Mouse (Mus musculus) lung, postnatal 0 days (tissue): ENCODE measurements at regions not wholly inside any gene's neighbourhood (a gene's known extent, or its start where the extent isn't known, plus 50 kb on each side); places are given as distances from the start of the nearest gene placed in this dataset.

Experiments used
- ATAC-seq: fragments of 200-750 bp; cut with Nextera tagmentation; 2 replicates; pipeline ENCODE4 v1.8.0; 2017; ENCODE audit warnings: moderate library complexity
- DNase-seq: peaks from one replicate; pipeline ENCODE4 v3.0.0-alpha.2; 2016; ENCODE audit warnings: low spot score
- H3K27ac ChIP-seq: fragments of 300-500 bp; sonication (generic); 2 replicates; pipeline ENCODE4 v1.5.1; 2014; ENCODE audit warnings: antibody characterized with exemption, mild to moderate bottlenecking, low read length, mixed read lengths
- H3K27me3 ChIP-seq: fragments of 300-500 bp; sonication (generic); replicated peaks from 2 replicates; pipeline ENCODE4 v1.6.1; 2014; ENCODE audit warnings: low read length, mixed read lengths; ENCODE audit not compliant: insufficient read depth
- H3K36me3 ChIP-seq: fragments of 300-500 bp; sonication (generic); 2 replicates; pipeline ENCODE4 v1.6.1; 2014; ENCODE audit warnings: low read length, mixed read lengths; ENCODE audit not compliant: insufficient read depth
- H3K4me1 ChIP-seq: fragments of 300-500 bp; sonication (generic); 2 replicates; pipeline ENCODE4 v1.6.1; 2014; ENCODE audit warnings: antibody characterized with exemption, low read depth, low read length, mixed read lengths; ENCODE audit not compliant: insufficient read depth
- H3K4me2 ChIP-seq: fragments of 300-500 bp; sonication (generic); replicated peaks from 2 replicates; pipeline ENCODE4 v1.6.1; 2014; ENCODE audit warnings: low read depth, mild to moderate bottlenecking, low read length, moderate library complexity, mixed read lengths
- H3K4me3 ChIP-seq: fragments of 300-500 bp; sonication (generic); 2 replicates; pipeline ENCODE4 v1.5.1; 2014; ENCODE audit warnings: low read depth, low read length
- H3K9ac ChIP-seq: fragments of 300-500 bp; sonication (generic); replicated peaks from 2 replicates; pipeline ENCODE4 v1.6.1; 2014; ENCODE audit warnings: low read depth, mild to moderate bottlenecking
- H3K9me3 ChIP-seq: fragments of 300-500 bp; sonication (generic); 2 replicates; pipeline ENCODE4 v1.6.1; 2016; ENCODE audit warnings: low read length, mixed read lengths
- CTCF ChIP-seq: IDR thresholded peaks from 2 replicates; pipeline ENCODE4 v1.5.1; 2016; ENCODE audit warnings: antibody characterized with exemption, mild to moderate bottlenecking
- EP300 ChIP-seq: IDR thresholded peaks from 2 replicates; pipeline ENCODE4 v1.6.1; 2016; ENCODE audit warnings: antibody characterized with exemption, mild to moderate bottlenecking, control low read depth
- WGBS: fragments of 180-500 bp; shearing (Covaris S2); extraction: QIAGEN DNeasy Blood & Tissue Kit; methylation state at CpG from one replicate; pipeline ENCODE4 v1.1.7; 2014; 5-methylcytosine and 5-hydroxymethylcytosine counted together

DNA sequence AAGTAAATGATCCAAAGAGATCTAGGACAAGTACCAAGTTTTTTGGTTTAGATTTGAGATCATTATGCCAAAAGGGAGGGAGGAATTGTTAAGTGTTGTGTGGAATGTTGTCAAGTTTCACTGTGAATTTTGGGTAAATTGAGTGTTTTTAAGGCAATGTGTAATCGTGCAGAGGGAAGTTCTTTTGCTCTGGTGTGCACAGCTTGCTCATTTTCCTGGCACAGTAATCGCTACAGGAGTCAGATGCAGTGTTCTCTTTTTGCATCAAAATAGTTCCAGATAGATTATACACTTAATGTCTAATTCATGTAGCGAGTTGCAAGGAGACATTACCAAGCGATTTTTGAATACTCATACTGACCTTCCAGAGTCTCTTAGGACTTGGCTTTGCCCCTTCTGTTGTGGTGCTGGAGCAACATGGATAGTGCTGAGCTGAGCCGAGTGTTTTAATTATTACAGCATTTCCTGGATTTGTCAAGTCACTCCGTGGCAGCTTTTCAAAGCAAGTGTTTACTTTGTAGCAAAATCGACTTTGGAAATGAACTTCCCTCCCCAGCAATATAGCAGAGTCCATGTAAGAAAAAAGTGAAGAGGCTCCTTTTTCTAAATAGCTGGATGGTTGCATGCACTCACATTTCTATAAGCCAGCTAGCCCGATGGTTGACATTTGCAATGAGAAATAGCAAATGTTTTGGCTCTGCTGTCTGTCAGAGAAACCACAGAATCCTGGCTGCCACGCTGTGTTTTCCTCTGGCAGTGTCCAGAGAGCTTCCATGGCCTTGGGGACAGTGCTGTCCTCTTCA lies 66.6 kb downstream of the 4930426L09Rik start:
- Histone ChIP-seq H3K36me3 (no peaks in the 10 kb centered on the region), H3K27me3 (no peaks in the 10 kb centered on the region), H3K4me3 (no peak overlapping the region), H3K4me1 (peaks cover 3% of the 10 kb centered on the region; the same call in 1 of the 2 replicates), H3K27ac (no peak overlapping the region), H3K9me3 (no peaks in the 10 kb centered on the region), H3K9ac (no peak overlapping the region), H3K4me2 (peak overlapping the region; percentile 17; the same call in 1 of the 2 replicates)
- 22% methylated on average over 9 of the region's 9 CpGs for WGBS
- no peak for TF ChIP-seq CTCF
- TF ChIP-seq EP300 = no peak
- ATAC-seq (peak; percentile 68), DNase-seq (peak; percentile 62)

DNA sequence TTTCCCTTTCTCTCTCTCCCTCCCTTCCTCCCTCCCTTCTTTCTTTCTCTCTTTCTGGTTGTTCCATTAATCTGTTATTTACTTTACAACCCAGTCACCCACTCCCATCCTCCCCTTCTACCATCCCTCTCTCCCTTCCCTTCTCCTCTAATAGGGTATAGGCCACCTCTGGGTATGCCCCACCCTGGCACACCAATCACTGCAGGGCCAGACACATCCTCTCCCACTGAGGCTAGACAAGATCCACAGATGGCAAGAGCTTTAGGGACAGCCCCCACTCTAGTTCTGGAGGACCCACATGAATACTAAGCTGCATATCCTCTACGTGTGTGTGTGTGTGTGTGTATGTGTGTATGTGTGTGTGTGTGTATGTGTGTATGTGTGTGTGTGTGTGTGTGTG lies 67.4 kb downstream of the 4930426L09Rik start:
- no peak overlapping the region for H3K9ac ChIP-seq
- DNase-seq (no peak), ATAC-seq (no peak)
- no peaks in the 10 kb centered on the region for H3K27me3 ChIP-seq
- no peak overlapping the region for H3K4me2 ChIP-seq
- TF ChIP-seq EP300 = no peak
- no peak for TF ChIP-seq CTCF
- no peaks in the 10 kb centered on the region for H3K9me3 ChIP-seq
- H3K36me3 ChIP-seq = no peaks in the 10 kb centered on the region
- no peak overlapping the region for H3K27ac ChIP-seq
- H3K4me3 ChIP-seq = no peak overlapping the region
- H3K4me1 ChIP-seq = peaks cover 3% of the 10 kb centered on the region; the same call in 1 of the 2 replicates
- WGBS = 82% methylated on average over 1 of the region's 1 CpGs

GRCm38 (mm10) chr2:19068161-19068560 lies 70.0 kb downstream of the 4930426L09Rik start:
- TF ChIP-seq CTCF = no peak
- no peak for TF ChIP-seq EP300
- no peaks in the 10 kb centered on the region for H3K36me3 ChIP-seq
- 87% methylated on average over 1 of the region's 1 CpGs for WGBS
- no peaks in the 10 kb centered on the region for H3K27me3 ChIP-seq
- DNase-seq (no peak), ATAC-seq (no peak)
- H3K4me1 ChIP-seq = peaks cover 3% of the 10 kb centered on the region; the same call in 1 of the 2 replicates
- no peak overlapping the region for H3K27ac ChIP-seq
- H3K4me3 ChIP-seq = no peak overlapping the region
- H3K9ac ChIP-seq = no peak overlapping the region
- no peaks in the 10 kb centered on the region for H3K9me3 ChIP-seq
- no peak overlapping the region for H3K4me2 ChIP-seq

DNA sequence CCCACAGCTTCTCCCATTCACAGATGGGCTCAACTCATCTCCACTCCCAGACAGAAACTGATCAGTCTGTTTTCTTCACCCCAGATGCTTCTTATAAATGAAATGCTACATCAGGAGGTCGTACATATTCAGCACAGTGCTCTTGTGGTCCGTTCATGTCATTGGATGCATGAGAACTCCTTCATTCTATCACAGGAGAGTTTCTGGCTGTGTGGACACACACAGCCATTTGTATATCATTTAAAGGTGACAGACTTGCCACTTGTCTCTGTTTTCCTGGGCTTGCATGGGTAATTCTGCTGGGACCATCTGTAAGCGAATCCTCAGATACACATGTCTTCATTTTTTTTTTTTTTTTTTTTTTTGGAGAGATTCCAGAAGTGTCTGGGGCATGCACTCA lies 85.7 kb downstream of the 4930426L09Rik start:
- no peak for ATAC-seq
- Histone ChIP-seq H3K36me3 (no peaks in the 10 kb centered on the region), H3K27ac (no peak overlapping the region), H3K9ac (no peak overlapping the region), H3K4me1 (no peaks in the 10 kb centered on the region), H3K4me2 (no peak overlapping the region), H3K27me3 (no peaks in the 10 kb centered on the region), H3K9me3 (no peaks in the 10 kb centered on the region), H3K4me3 (no peak overlapping the region)
- no peak for TF ChIP-seq EP300
- no peak for TF ChIP-seq CTCF
- DNase-seq = no peak
- 61% methylated on average over 3 of the region's 3 CpGs for WGBS

DNA sequence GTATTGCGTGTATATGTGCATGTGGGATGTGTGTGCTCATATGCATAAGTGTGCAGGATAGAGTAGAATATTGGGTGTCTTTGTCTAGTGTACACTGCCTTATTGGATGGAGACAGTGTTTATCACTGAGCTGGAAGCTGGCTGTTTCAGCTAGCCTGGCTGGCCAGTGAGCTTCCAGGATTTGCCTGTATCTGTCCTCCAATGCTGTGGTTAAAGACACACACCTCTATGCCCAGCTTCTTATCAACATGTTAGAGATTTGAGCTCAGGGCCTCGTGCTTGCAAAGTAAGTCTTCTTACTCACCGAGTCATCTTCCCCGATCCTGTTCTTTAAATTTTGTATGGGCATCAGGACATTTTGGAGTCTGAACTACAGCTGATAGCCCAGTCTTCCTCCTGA lies 87.0 kb downstream of the 4930426L09Rik start:
- Histone ChIP-seq H3K4me3 (no peak overlapping the region), H3K36me3 (no peaks in the 10 kb centered on the region), H3K4me2 (no peak overlapping the region), H3K9ac (no peak overlapping the region), H3K4me1 (no peaks in the 10 kb centered on the region), H3K27ac (no peak overlapping the region), H3K27me3 (no peaks in the 10 kb centered on the region), H3K9me3 (no peaks in the 10 kb centered on the region)
- 78% methylated on average over 4 of the region's 4 CpGs for WGBS
- TF ChIP-seq EP300 = no peak
- no peak for TF ChIP-seq CTCF
- ATAC-seq = no peak
- DNase-seq = no peak

GRCm38 (mm10) chr2:19086167-19086566 lies 88.0 kb downstream of the 4930426L09Rik start:
- whole genome bisulfite sequencing = 49% methylated on average over 2 of the region's 2 CpGs
- DNase-seq = no peak
- H3K27me3 ChIP-seq = no peaks in the 10 kb centered on the region

More at GRCm38 (mm10) chr2:19086167-19086566, 88.0 kb downstream of the 4930426L09Rik start:
- H3K36me3 ChIP-seq = no peaks in the 10 kb centered on the region
- H3K27ac ChIP-seq = no peak overlapping the region
- no peak for ATAC-seq
- H3K4me2 ChIP-seq = no peak overlapping the region
- H3K9me3 ChIP-seq = no peaks in the 10 kb centered on the region
- H3K9ac ChIP-seq = no peak overlapping the region
- H3K4me1 ChIP-seq = no peaks in the 10 kb centered on the region
- H3K4me3 ChIP-seq = no peak overlapping the region
- TF ChIP-seq EP300 (no peak), CTCF (no peak)
